Mouse (Mus musculus) heart, adult 2 months (tissue): ENCODE data around the gene Asxl1.

ENCODE experiments used
- CTCF ChIP-seq: fragments of 200-600 bp; IDR thresholded peaks from 2 replicates; pipeline ENCODE4 v1.8.1; 2022; ENCODE audit warnings: antibody characterized with exemption, mild to moderate bottlenecking, moderate library complexity
- EP300 ChIP-seq: fragments of 200-500 bp; IDR thresholded peaks from 2 replicates; pipeline ENCODE4 v1.6.1; 2011; ENCODE audit warnings: low read depth, low read length, control low read depth; ENCODE audit not compliant: insufficient read depth
- POLR2A ChIP-seq: fragments of 200-500 bp; IDR thresholded peaks from 2 replicates; pipeline ENCODE4 v1.6.1; 2011; ENCODE audit warnings: mild to moderate bottlenecking, low read depth, low read length, control low read depth; ENCODE audit not compliant: insufficient read depth

- TF ChIP-seq CTCF = no peak
- TF ChIP-seq POLR2A = no peak
- TF ChIP-seq EP300 = no peak
Measured at GRCm38 (mm10) chr2:153397790-153398515, 52.3 kb downstream of the Asxl1 start.
